Mouse (Mus musculus) cerebellum, adult 2 months (tissue): ENCODE measurements around the gene Gm6034. TPM values are rescaled to one million over a fixed set of nuclear protein-coding genes. Genes with fewer than 3 reads are reported as not detected.
"Not testable (repeated sequence)": the region's sequence is repeated elsewhere in the genome, so short reads cannot be mapped to it uniquely, and the experiment has no call there.

ENCODE experiments used
- DNase-seq, 2 experiments: peaks; one replicate each; pipeline ENCODE4 v3.0.0; 2021
- H3K27ac ChIP-seq: fragments of 200-500 bp; 2 replicates; pipeline ENCODE4 v1.5.1; 2012; ENCODE audit warnings: low read length, control low read depth, inconsistent platforms; ENCODE audit not compliant: insufficient read depth
- H3K27me3 ChIP-seq: fragments of 200-500 bp; 2 replicates; pipeline ENCODE4 v1.6.1; 2012; ENCODE audit warnings: inconsistent platforms, mild to moderate bottlenecking, low read length, moderate library complexity; ENCODE audit not compliant: control insufficient read depth, insufficient read depth
- H3K4me1 ChIP-seq: fragments of 200-500 bp; 2 replicates; pipeline ENCODE4 v1.6.1; 2011; ENCODE audit warnings: low read length; ENCODE audit not compliant: control insufficient read depth, insufficient read depth
- H3K4me3 ChIP-seq: fragments of 200-500 bp; replicated peaks from 2 replicates; pipeline ENCODE3; 2011; ENCODE audit warnings: mild to moderate bottlenecking, low read depth, low read length, control low read depth; ENCODE audit not compliant: insufficient read depth
- CTCF ChIP-seq: fragments of 200-500 bp; IDR thresholded peaks from 2 replicates; pipeline ENCODE4 v1.5.1; 2011; ENCODE audit warnings: low read depth, mild to moderate bottlenecking, control low read depth, low read length, moderate library complexity, borderline replicate concordance; ENCODE audit not compliant: insufficient read depth
- POLR2A ChIP-seq: fragments of 200-500 bp; IDR thresholded peaks from 2 replicates; pipeline ENCODE4 v1.6.1; 2011; ENCODE audit warnings: low read length, control low read depth, borderline replicate concordance; ENCODE audit not compliant: insufficient read depth
- WGBS: fragments of 180-500 bp; shearing (Covaris S2); methylation state at CpG from one replicate; pipeline ENCODE4 v1.1.7; 2018; 5-methylcytosine and 5-hydroxymethylcytosine counted together
- polyA plus RNA-seq: library from polyadenylated mRNA; depleted of rRNA; stranded (reverse); fragments of >200 nt; gene quantifications from 2 replicates; pipeline ENCODE4 v1.2.3, GENCODE M21; 2012; rRNA removed

The Gm6034 gene
- polyA plus RNA-seq = not detected in 2 replicates

GRCm38 (mm10) chr17:36042610-36043169 is at the start of gene Gm6034, which contains the start of gene H2-T22:
Gm6034 (plus strand) TSS chr17:36042961.
H2-T22 (minus strand) TSS chr17:36042747.
- DNase-seq = peak; percentile 57 to 85
- H3K4me1 ChIP-seq, H3K27me3 ChIP-seq, H3K27ac ChIP-seq: not testable (repeated sequence)
- peak; percentile 38; the same call in 1 of the 2 replicates for TF ChIP-seq POLR2A
- WGBS = under 1% methylated on average over 12 of the region's 12 CpGs
- peak within 1 kb of the TSS; percentile 52 for H3K4me3 ChIP-seq

- Histone ChIP-seq H3K27ac (no peak overlapping the region), H3K4me3 (peak overlapping the region; percentile 12), H3K27me3 (no peaks in the 10 kb centered on the region), H3K4me1 (no peaks in the 10 kb centered on the region; the same call in 1 of the 2 replicates)
- DNase-seq = peak; percentile 80 to 81
- 4% methylated on average over 17 of the region's 17 CpGs for WGBS
- peak; percentile 99 for TF ChIP-seq CTCF
- 0 out of 2 replicates have a peak, but pooled peaks have one; percentile 33 for TF ChIP-seq POLR2A
Measured at GRCm38 (mm10) chr17:35993675-35994074, 49.1 kb upstream of the Gm6034 start.

GRCm38 (mm10) chr17:35994175-35994878 is 48.4 kb upstream of the Gm6034 start:
- Histone ChIP-seq H3K27ac (no peak overlapping the region), H3K4me1 (no peaks in the 10 kb centered on the region; the same call in 1 of the 2 replicates), H3K4me3 (peak overlapping the region; percentile 73), H3K27me3 (no peaks in the 10 kb centered on the region)
- DNase-seq = peak; percentile 81 to 86
- TF ChIP-seq CTCF (no peak), POLR2A (peak; percentile 89; the same call in 1 of the 2 replicates)
- 4% methylated on average over 31 of the region's 31 CpGs for WGBS

- H3K27me3 ChIP-seq = no peaks in the 10 kb centered on the region
- H3K27ac ChIP-seq = no peak overlapping the region
- H3K4me1 ChIP-seq = no peaks in the 10 kb centered on the region; the same call in 1 of the 2 replicates
- no peak for DNase-seq
- TF ChIP-seq POLR2A = no peak
- no peak for TF ChIP-seq CTCF
- WGBS = 3% methylated on average over 14 of the region's 14 CpGs
- peak overlapping the region; percentile 73 for H3K4me3 ChIP-seq
Measured at GRCm38 (mm10) chr17:35994879-35995240, 47.9 kb upstream of the Gm6034 start.

GRCm38 (mm10) chr17:35996949-35997348 is 45.8 kb upstream of the Gm6034 start:
- DNase-seq = peak; percentile 94
- H3K4me3 ChIP-seq = peak overlapping the region; percentile 1
- H3K27me3 ChIP-seq = no peaks in the 10 kb centered on the region
- H3K4me1 ChIP-seq = no peaks in the 10 kb centered on the region; the same call in 1 of the 2 replicates
- no peak for TF ChIP-seq POLR2A
- peak; percentile 97 for TF ChIP-seq CTCF
- 0% methylated on average over 11 of the region's 11 CpGs for WGBS
- H3K27ac ChIP-seq = no peak overlapping the region

GRCm38 (mm10) chr17:35997713-35998510 is 44.8 kb upstream of the Gm6034 start:
- no peak overlapping the region for H3K27ac ChIP-seq
- DNase-seq = no peak
- no peaks in the 10 kb centered on the region for H3K27me3 ChIP-seq
- 57% methylated on average over 12 of the region's 12 CpGs for WGBS
- TF ChIP-seq POLR2A (no peak), CTCF (no peak)
- no peak overlapping the region for H3K4me3 ChIP-seq
- H3K4me1 ChIP-seq = no peaks in the 10 kb centered on the region; the same call in 1 of the 2 replicates

GRCm38 (mm10) chr17:35998545-35999305 is 44.0 kb upstream of the Gm6034 start:
- no peak for DNase-seq
- WGBS = 69% methylated on average over 6 of the region's 6 CpGs
- TF ChIP-seq CTCF = no peak
- TF ChIP-seq POLR2A = no peak
- Histone ChIP-seq H3K27me3 (no peaks in the 10 kb centered on the region), H3K4me3 (no peak overlapping the region), H3K27ac (no peak overlapping the region), H3K4me1 (no peaks in the 10 kb centered on the region; the same call in 1 of the 2 replicates)
